Mouse (Mus musculus) T-helper 17 cell (primary cell): ENCODE measurements around the gene Col6a1.

ENCODE experiments used
- in situ Hi-C, 2 experiments: fragments of 300-600 bp; cut with MboI, MseI; formaldehyde crosslinking; loops; 1 replicate in 1 of 2; 2 replicates in 1 of 2; pipeline ENCODE4 v1.15.1; 2025; ENCODE audit warnings: high pct_unique_total_duplicates in 2 of 2

Col6a1 gene

DNA sequence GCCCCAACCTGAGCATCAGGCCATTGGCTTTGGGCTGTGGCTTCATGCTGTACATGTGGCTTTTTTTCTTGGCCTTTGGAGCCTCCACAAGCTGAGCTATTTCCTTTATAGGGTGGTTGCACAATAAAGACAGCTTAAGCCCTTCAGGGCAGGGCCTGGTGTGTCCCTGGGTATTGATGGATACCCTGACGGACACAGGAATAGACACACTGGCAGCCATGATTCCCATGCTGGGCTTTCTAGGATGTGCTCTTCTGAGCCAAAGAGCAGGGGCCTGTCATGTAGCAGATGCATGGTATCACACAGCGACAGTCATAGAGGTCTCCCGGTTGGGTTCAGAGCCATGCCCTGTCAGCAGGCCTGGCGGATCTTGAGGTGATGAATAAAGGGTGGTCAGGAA lies 898 bp upstream of the Col6a1 start:
- in situ Hi-C loops: no loop called here

DNA sequence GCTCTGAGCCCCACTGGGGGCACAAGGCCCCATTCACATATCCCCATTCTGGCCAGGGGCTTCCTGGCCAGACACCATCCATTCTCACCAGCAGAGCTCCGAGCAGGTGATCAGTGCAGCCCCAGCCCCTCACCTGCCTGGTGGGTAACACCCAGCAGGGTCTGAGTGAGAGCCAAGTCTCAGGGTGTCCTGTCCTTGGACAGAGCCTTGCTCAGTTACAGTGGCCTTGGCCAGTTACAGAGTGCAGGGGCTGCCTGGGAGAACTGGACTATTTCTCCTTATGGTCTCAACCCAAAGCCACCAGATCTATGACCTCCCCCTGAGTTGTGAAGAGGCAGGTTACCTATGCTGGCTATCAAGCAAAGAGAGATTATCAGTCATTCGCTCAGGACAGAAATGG lies 871 bp downstream of the Col6a1 start:
- in situ Hi-C loops: no loop called here

DNA sequence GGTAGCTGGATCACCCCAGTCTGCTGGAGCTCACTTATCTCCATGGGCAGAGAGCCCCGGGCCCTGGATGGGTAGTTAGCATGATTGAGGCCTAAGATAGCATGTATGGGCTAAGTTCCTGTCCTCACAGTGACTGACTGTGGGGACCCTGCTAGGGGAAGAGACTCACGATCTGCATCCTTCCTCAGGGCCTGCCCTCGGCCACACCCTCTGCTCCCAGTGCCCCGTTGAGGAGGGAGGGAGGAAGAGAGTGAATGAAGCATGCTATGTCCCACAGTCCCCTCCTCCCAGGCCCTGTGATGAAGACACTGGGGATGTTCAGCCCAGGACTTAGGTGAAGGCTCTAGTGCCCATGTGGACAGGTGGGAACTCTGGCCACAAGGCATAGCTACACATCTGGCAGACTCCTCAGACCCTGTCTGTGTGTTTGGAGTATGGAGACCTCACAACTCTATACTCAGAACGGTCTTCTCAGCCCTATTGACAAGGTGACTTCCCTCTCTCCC lies 1.7 kb downstream of the Col6a1 start:
- in situ Hi-C loops: no loop called here

DNA sequence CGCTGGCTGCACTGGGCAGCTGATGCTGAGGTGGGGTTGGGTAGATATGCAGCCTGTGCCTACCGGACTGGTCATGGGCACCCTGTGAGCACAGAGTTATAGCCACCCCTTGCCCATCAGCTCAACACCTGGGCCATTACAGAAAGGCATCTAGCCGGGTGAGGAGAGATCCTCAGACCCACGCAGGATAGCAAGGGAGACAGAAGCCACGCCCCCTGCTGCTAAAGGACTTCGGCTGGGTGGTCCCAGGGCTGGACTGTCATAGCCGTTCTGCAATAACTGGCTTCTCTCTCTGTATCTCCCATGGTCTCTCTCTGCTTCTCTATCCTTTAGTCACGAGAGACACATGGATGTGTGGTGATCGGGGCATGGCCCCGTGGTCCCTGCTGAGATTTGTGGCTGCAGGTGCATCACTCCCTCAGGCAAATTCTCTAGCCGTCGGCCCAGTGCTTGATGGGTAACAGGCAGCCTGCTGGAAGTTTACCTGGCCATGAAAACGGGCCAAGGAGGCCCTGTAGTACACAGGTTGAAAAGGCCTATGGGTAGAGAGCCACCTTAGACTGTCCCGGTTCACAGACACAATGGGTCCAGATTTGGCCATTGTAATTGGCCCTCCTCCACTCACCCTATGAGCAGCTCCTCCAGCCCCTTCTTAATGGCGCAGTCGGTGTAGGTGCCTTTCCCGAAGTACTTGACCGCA lies 3.1 kb downstream of the Col6a1 start:
- in situ Hi-C loops: no loop called here

DNA sequence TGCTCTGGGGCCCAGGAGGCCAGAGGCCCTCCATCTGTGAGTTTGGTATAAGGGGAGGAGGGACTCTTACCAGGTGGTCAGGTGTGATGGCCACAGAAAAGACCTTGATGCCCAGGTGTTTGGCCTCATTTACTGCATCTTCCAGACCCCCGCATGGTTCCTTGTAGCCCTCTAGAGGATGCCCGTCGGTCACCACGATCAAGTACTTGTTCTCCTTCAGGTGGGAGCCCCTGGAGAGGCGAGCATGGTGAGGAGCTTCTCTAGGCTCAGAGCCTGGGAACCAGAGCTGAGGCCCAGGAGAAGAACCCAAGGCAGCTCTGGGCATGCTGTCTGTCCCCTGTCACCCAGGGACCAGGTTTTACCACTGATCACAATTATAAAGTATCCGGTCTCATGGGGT lies 4.2 kb downstream of the Col6a1 start:
- in situ Hi-C loops: no loop called here

DNA sequence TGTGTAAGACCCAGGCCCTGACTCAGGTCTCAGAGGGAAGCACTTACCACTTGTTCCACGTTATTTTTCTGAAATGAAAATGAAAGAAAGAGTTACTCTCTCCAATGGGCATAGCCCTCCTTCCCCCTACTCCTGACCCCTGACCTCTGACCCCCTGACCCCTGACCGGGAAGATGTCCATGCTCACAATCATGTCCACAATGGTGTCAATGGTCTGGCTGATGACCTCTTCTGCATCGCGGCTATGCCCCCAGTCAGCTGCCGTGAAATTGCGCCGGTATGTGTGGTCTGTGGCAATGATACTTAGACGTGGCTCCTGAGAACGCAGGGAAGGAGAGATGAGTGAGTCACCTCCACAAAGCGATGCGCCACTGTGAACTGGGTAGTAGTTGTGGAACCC lies 4.8 kb downstream of the Col6a1 start:
- in situ Hi-C loops: no loop called here

DNA sequence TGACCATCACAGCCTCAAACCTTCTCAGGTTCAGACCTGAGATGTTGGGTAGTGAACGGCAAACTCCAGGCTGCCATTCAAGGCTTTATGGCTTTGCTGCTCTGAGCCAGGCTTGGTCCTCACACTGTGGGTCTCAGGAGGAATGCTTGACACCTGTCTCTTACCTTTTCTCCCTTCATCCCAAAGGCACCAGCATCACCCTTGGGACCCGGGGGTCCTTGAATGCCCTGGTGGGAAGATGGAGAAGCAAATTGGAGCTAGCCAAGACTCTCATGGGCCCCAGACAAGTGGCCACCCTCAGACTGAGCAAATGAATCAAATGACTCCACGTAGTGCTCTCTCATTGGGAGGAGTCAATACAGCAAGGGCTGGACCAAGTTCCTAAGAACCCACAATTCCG lies 8.3 kb downstream of the Col6a1 start:
- in situ Hi-C loops: no loop called here

DNA sequence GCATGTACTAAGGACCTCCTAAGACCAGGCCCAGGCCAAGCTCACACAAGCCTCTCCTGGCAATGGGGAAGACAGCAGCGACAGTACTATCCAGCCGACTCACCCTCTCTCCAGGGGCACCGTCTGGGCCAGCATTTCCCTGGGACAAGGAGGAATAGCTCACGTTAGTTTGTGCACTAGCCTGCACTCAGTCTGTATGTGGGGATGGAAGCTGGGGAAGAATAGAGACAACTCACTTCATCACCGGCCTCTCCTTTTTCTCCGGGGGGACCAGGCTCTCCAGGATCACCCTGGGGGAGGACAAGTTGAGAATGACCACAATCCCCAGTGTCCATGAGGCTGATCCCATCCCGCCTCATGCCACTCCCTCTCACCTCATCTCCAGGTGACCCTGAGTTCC lies 8.9 kb downstream of the Col6a1 start:
- in situ Hi-C loops: no loop called here

DNA sequence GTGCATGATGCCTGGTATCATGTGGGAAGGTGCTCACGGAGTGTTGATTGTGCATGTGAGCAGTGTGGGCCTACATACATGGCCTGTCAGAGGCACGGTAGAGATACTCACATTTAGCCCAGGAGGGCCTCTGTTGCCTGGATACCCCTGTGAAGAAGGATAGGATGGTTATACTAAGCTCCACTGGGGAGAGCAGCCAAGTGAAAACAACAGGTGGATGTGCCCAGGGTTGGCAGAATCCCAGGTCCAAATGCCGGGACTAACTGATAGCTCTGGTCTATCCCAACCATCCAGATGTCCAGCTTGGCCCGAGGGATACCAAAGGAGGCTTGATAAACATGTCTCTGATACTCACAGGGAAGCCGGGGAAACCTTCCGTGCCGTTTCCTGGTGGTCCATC lies 11.7 kb downstream of the Col6a1 start:
- in situ Hi-C loops: no loop called here

DNA sequence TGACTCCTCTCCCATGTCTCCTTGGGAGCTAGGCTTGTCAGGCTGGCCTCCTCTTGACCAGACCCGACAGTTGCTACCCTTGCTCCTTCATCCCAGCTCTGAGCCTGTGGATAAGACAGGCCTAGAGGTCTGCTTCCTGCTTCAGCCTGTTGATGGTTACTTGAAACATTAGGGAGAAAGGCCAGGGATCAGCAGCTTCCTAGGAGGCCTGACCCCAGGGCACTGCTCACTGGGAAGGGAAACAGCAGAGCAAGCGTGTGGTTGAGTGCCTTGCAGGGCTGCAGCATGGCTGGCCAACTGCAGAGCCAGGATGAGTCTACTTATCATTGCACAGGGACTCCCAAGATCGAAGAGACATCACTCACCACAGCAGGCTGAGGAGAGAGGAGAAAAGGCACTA lies 13.5 kb downstream of the Col6a1 start:
- in situ Hi-C loops: no loop called here

DNA sequence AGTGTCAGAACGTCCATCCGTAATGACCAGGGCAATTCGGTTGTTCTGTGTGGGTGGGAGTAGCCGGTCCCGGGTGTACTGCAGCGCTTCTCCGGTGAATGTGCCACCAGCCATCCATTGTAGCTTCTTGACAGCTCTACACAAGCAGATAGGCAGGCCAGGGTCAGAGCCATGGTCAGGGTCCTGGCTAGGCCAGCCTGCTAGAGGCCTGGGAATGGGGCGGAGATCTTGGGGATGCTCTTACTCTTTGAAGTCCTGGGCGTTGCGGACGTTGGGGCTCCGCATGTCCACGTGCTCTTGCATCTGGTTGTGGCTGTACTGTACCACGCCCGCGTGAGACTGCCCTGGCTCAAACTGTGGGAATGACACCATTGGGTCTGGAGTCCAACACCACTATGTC lies 14.6 kb downstream of the Col6a1 start:
- in situ Hi-C loops: no loop called here

DNA sequence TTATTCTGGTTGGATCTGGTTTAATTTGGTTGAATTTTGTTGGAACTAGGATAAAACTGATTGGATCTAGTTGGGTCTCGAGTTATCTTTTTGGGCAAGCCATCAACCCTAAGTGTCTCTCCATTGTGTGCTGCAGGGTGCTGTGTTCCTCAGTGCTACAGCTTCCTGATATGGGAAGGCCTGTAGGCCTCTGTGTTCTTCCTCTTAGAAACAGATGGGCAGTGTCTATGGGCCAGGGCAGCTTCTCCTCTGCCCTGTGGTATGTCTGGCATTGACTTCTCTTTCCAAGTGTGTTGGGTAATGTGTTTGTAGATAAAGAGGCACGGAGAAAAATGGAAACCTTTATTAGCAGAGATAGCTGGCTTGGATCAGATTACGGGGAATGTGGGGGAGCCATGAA lies 17.5 kb downstream of the Col6a1 start:
- in situ Hi-C loops: no loop called here

DNA sequence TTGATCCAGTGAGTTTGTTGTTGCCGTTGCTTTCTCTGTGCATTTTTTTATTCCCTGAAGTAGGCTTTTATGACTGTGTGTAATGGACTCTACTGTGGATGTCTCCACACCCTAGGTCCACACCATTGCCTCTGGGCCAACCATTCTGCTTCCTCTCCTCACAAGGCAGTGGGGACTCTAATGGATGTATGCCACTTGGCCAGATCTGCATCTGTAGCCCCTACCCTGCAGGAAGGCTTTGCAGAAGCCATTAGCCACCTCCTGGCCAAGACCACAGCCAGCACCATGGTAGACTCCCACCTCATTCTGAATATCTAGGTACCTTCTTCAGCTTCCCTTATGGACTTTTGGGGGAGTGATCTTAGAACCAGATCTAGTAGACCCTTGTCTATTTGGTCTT lies 18.4 kb downstream of the Col6a1 start:
- in situ Hi-C loops: no loop called here

DNA sequence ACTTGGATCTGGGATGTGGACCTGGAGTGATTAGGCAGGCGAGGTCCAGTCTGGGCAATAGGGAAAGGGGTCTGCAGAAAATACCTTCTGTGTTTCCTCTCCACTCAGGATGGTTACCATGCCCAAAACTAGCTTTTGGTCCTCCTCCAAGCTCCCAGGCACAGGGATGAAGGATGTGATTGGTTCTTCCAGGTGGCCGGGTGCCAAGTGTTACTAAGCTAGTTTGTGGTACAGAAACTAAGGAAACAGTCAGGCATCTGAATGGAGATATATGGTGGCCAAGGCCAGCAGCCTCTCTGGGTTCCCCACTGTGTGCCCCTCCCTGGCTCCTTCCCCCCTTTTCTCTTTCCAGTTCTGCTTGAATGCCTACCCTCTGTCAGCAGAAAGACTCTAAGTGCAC lies 19.0 kb downstream of the Col6a1 start:
- in situ Hi-C loops: no loop called here

DNA sequence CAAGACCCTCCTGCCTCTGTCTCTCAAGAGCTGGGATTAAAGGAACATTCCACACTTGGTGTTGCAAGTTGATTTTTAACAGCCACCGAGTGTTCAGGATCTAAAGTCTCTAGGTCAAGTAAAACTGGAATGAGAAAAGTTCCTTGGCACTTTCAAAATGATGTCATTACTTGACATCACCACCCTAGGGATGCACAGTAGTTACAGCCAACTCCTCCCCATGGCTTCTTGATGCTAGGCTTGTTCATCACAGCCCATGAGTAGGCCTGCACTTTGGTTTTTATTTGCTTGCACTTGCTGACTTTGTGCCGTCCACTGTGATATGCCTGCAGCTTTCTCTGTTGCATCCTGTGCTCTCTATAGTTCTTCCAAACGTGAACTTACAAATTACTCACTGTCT lies 21.6 kb downstream of the Col6a1 start:
- in situ Hi-C loops: no loop called here

DNA sequence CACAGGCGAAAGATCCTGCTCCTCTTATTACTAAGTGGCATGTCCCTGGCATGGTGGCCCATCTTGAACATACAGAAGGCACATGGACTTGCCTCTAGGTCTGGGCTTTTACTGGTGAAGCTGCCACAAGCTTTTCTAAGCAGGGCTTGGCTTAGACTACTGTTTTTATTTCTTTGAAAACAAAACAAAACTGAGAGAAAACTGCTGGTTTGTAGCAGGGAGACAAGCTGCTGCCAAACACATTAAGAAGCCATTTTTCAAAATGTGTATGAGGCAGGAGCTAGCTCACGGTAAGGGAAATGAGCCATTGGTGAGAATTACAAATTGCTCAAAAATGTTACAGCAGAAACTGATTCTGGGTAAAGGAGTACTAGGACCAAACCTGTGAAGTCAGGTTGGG lies 24.5 kb downstream of the Col6a1 start:
- in situ Hi-C loops: no loop called here

DNA sequence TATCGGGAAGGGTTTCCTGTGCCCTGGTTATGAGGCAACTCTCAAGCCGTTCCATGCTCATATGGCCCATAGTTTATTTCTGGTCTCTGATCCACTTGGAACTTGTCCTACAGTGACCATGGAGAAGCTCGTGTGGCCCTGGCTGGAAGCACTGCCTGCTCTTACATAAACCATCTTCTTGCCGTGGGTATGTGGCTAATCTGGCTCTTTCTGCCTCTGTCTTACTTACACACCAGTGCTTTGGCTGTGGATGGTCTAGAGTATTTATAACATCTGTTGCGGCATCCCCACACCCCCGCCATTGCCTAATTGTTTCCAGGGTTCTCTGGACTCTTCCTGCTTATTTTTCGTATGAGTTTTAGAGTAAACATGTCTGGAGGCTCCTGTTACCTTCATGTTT lies 26.2 kb downstream of the Col6a1 start:
- in situ Hi-C loops: no loop called here

DNA sequence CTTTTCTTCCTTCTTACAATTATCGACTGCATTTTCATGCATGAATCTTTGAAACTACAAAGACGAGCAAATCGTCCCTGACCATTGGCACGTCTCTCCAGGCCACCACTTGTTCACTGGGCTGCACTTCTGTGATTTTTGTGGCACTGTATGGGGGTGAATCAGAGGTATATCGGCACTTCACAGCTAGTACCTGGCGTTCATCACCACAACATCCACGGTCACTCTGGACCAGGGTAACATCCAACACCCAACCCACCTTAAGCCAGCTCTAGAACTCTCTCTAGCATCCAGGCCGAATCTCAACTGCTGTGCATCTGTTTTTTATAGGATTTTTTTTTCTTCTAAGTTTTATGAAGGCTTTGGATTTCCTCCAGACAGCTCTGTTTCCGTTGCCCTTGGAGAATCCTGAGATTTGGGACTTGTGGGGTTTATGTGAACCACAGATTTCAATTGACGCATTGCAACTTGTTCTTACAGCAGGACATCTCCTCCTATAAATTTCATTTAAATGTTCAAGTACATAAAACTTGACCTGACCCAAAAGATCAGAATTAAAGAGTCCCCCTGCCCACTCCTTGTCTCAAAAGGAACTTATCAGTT lies 30.6 kb downstream of the Col6a1 start:
- in situ Hi-C loops: no loop called here

DNA sequence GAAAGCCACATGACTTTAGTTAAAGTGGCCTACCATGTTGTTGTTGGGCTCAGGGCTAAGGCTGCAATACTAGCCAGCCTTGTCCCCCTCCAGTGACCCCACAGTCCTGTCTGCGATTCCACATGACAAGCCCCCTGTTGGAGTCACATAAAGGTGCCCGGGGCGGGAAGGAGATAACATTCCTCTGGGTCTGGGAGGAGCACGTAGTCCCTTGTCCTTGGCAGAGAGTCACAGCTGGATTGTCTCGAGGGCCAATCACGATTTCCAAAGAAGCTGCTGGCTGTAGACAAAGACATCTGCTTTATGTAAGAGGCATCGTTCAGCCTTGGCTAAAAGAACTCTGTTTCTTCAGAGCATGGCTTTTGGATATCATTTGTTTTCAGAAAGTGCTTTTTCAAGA lies 31.2 kb downstream of the Col6a1 start:
- in situ Hi-C loops: no loop called here

DNA sequence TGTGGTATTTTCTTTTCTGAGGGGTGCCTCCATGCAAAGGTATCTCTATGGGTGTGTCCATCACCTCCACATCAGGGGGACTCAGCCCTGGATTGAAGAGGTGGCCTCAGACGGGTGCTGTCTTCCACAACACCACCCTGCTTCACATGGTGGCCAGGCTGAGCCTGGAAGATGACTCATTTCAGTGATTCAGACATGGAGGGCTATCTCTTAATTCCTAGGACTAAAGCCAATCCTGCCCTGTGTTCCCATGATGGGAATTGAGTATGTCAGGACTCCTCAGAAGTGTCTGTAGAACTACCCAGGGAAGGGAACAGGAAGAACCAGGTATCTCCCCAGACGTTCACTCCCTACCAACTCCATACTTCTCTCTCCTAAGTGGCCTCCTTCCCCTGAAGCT lies 32.5 kb downstream of the Col6a1 start:
- in situ Hi-C loops: no loop called here

DNA sequence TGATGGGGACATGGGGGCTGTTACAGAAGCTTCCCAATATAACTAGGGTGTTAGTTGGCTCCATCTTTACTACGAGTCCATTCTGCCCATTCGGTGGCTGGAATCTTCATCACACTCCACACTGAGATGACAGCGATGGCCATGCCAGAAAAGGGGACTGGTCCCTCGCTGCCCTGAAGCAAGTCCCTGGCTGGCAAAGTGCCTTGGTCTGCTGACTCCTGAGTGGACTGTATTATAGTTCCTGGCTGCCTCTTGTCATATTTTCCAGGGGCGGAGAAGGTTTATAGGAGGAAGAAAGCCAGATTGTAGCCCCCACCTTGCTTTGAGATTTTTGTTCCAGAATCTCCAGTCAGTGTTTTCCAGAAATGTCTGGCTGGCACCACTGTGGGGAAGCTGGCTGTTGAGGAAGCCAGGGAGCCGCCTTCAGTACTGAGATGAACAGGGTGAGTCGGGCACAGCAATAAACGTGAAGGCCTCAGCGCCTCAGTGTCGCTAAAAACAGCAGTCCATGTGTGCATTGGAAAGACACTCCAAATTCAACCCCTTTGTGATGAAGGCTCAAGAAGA lies 40.4 kb downstream of the Col6a1 start:
- in situ Hi-C loops: no loop called here

DNA sequence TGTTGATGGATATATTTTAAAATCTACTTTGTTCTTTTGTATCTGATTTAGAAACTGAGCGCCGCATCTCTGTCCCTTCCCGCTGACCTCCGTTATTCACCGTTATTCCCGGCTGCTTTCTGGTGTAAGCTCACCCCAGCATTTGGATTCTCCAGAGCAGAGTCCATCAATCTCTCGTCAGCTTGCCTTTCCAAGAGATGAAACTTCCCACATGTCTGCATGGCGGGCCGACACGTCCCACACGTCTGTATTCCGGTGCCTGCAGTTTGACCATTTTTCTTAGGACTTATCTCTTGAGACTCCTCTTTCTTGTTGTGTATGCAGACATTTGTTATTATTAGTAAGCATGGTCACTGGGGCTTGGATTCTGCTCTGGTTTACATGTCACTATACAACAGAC lies 42.0 kb downstream of the Col6a1 start:
- in situ Hi-C loops: no loop called here

DNA sequence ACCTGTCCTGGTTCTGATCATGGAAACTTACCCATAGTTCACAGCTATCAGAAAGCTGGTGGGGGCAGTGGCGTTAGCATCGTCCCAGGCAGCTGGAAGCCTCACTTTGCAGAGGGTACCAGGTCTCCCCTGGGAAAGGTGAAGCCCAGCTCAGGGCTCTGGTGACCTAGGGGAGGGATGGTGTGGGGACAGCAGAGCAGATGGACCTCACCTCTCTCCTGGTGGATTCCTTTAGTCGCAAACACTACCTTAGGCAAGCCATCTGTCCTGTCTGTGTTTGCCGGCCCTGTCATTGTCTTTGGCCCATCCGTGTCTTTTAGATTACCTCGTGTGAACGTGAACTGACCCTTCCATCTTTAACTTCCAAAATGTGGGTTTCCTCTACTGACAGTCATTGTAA lies 42.5 kb downstream of the Col6a1 start:
- in situ Hi-C loops: no loop called here
